Mouse (Mus musculus) megakaryocyte-erythroid progenitor cell, adult 5-6 weeks (primary cell): ENCODE data around the gene Klf11. TPM values are rescaled to one million over a fixed set of nuclear protein-coding genes. Genes with fewer than 3 reads are reported as not detected.
"Not testable (repeated sequence)": the region's sequence is repeated elsewhere in the genome, so short reads cannot be mapped to it uniquely, and the experiment has no call there.

Source experiments
- ATAC-seq: replicated peaks from 2 replicates; pipeline ENCODE4 v1.8.0; 2016; ENCODE audit warnings: mild to moderate bottlenecking, inconsistent platforms; ENCODE audit not compliant: severe bottlenecking, poor library complexity, low FRiP score, low TSS enrichment
- total RNA-seq, 2 experiments: library from RNA; stranded (forward) in 1 of 2; stranded (reverse) in 1 of 2; fragments of 200-1000, 215-1000 nt in 1 of 2; fragments of >200 nt in 1 of 2; fragmentation: Nextera tagmentation in 1 of 2; gene quantifications; 2 replicates each; pipeline ENCODE4 v1.2.3; 2014 to 2017

Gene Klf11
- total RNA-seq (2014; fragmentation: Nextera tagmentation) (10.9 and 16.6 TPM in 2 replicates), total RNA-seq (2017) (15.7 and 18.6 TPM in 2 replicates)

DNA sequence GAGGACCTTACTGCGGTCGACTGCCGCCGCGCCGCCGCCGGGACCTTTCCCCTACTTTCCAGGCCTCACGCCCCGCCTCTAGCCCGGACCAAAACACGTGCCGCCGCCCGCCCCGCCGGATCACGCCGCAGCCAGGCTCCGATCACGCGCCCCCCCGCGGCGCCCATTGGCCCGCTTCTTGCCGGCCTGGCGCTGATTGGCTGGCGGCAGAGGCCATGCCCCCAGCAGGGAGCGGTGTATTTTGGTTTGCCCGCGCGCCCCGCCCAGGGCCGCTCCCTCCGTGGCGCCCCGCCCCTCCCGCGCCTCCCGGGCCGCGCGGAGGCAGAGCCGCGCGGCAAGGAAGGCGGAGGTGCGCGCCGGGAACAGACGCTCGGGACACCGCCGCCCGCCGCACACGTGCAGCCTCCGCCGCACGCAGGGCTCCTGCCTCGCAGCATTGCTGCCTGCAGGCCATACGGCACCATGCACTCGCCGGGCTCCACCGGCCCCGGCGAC is at the start of gene Klf11:
TSS of gene Klf11 (plus strand) at position 212 of the 495 bp plus-strand sequence.
- peak; percentile 66 for ATAC-seq

DNA sequence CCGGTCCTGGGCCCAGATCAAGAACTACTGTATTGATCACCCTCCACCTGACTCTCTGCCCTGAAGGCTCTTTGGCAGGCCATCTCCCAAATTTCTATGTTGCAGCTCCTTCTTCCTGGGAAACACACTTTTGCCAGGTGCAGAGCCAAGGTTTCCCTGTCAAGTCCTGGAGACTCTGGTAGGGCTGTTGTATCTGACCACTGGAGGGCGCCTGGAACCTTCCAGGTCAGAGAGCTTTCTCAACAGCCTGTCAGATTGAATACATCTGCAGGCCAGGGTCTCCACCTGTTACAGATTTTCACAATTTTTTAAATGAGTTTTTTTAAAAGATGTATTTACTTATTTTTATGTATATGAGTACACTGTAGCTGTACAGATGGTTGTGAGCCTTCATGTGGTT is 47.8 kb upstream of the Klf11 start:
- peak; percentile 71 for ATAC-seq

GRCm38 (mm10) chr12:24606166-24606565 is 44.9 kb upstream of the Klf11 start:
- no peak for ATAC-seq

- ATAC-seq = no peak
Measured at GRCm38 (mm10) chr12:24612591-24612990, 38.5 kb upstream of the Klf11 start.

DNA sequence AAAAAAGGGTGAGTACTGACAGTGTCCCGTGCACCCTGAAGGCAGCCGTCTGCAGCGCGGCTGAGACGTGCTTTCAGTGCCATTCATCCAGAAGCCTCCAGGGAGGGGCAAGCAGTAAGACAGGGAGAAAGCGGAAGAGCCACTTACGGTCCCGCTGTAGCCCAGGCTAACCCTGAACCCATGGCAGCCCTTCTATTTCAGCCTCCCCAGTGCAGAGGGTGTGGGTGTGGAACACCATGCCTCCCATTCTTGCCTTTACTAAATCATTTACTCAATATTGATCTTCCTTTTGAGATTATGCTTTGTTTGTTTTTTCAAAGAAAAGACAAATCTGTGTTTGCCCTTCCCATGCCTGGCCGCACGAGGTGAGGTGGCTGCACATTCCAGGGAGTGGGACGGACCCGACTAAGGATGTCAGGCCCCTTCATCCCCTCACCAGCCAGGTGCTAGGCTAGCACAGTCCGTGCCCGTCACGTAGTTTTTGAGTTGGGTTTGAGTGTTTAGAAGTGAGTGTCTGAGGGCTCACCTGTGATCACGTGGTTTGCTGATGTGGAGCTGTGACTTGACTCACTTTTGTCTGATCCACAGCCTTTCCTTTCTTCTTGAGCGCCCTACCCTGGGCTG is 36.5 kb upstream of the Klf11 start:
- no peak for ATAC-seq

GRCm38 (mm10) chr12:24615140-24615539 is 35.9 kb upstream of the Klf11 start:
- no peak for ATAC-seq

- no peak for ATAC-seq
Measured at GRCm38 (mm10) chr12:24619436-24619835, 31.6 kb upstream of the Klf11 start.

- ATAC-seq = no peak
Measured at GRCm38 (mm10) chr12:24623486-24624251, 27.4 kb upstream of the Klf11 start.

GRCm38 (mm10) chr12:24626401-24626800 is 24.7 kb upstream of the Klf11 start:
- ATAC-seq = no peak

DNA sequence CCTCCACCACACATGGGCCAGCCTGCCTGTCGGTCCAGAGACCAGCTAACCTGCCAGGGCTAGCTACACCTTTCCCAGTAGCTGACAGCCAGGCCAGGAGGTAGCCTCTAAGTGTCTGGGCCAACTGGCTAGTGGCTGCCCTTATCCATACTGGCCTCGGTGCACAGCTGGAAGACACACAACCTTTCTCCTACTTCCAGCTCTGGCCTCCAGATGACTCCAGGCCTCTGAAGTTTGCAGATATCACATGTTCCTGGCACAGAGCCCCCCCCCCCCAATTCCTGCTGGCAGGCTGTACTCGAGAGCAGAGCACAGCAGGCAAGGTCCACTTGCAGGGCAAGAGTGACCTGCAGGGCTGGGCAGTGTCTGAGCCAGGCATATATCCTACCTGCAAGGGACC is 23.9 kb upstream of the Klf11 start:
- ATAC-seq = no peak

GRCm38 (mm10) chr12:24630220-24630619 is 20.9 kb upstream of the Klf11 start:
- peak; percentile 70 for ATAC-seq

- ATAC-seq = no peak
Measured at GRCm38 (mm10) chr12:24632404-24632803, 18.7 kb upstream of the Klf11 start.

DNA sequence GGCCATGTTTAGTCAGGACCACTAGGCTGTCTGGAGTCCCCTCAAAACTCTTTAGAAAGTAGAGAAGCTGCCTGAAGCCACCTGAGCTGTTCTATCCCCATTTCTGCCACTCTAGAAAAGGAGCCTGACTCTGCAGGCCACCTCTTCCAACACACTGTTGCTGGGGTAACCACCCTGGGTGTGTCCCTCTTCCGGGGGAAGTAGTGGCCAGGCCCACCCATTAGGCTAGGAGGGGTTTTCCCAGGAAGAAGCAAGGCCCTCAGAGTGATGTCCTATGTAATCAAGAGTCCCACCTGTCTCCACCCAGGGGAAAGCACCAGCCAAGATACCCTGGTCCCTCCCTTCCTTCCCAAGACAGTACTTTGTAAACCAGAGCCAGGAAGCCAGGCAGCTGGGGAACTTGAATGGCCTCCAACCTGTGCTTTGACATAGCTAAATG is 17.3 kb upstream of the Klf11 start:
- peak; percentile 39 for ATAC-seq

DNA sequence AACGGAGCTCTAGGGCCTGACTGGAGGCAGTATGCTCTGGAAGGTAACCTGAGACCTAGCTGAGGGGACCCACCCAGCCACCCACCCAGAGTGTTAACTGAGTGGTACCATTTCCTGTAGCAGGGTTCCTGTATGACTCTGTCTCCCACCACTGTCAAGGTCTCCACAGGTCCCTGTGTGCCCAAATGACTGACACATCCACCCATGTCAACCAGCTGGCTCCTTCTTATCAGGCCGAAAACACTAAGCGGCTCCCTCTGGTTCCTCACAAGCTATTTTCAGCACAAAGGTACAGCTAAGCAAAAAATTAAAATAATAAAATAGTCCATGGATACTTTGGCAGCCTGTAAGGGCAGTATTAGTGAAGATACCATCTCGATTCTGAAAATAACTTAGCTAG is 16.9 kb upstream of the Klf11 start:
- peak; percentile 61 for ATAC-seq

DNA sequence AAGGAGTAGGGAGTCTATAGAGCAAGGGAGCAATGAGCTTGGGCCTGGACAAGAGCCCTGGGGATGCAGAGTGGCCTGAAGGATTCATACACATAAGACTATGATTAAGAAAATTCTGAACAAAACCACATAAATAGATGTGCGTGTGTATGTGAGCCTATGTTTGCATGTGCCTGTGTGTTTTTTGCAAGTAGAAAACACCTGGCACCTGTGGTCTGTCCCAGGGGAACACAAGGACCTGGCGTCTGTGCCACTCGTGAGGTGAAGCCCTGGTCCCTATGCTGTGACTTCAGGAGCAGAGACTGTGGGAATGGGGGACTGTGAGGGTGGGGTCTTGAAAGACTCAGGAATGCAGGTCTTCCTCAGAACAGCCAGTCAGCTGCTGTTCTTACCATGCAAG is 16.4 kb upstream of the Klf11 start:
- ATAC-seq = 0 out of 2 replicates have a peak, but pooled peaks have one; percentile 2

DNA sequence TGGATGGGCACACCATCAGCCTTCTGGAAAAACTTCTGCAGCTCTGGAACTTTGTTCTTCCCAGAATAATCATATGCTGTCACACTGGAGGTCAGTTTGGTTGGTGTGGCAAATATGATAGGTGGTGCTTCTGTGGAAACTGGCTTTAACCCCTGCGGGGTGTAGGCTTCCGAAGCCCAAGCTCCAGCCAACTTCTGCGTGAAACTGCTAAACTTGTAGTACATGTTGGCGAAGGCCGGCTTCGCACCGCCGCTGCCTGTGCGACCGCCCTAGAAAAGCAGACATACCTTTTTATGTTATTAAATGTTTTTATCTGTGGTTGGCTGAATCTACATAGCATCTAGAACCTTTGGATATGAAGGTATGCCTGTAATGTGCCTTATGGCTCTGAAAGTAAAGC is 12.3 kb upstream of the Klf11 start:
- not testable (repeated sequence) for ATAC-seq

- no peak for ATAC-seq
Measured at GRCm38 (mm10) chr12:24642370-24642802, 8.7 kb upstream of the Klf11 start.

DNA sequence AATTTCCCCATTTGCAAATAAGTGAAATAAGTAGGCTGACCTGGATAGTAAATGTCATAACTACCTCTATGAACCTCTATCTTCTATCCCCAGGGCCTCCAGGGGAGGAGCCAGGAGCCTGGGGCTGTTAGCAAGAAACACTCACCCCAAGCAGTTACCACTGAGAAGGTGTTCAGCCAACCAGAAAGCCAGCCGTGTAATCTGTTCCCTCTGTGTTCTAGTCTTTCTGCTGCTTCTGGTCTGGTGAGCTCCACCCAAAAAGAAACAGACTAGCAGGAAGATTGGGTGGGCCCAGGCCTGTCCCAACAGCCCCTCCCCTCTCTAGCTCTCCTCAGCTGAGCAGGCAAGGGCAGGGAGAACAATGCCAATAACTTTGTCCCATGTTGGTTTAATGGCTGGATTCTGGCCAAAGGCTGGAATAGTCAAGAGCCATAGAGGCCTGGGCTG is 6.9 kb upstream of the Klf11 start:
- peak; percentile 95 for ATAC-seq

- peak; percentile 49 for ATAC-seq
Measured at GRCm38 (mm10) chr12:24645901-24646300, 5.2 kb upstream of the Klf11 start.

GRCm38 (mm10) chr12:24648094-24648493 is 3.0 kb upstream of the Klf11 start:
- no peak for ATAC-seq
